Mouse (Mus musculus) thymus, postnatal 4 days (tissue): ENCODE data around the gene Fbxw10.
A peak's percentile ranks its signal among the peaks of the same experiment; 100 is the strongest.

Source experiments
- DNase-seq: peaks from one replicate; pipeline ENCODE4 v3.0.0; 2021

Fbxw10 gene

GRCm38 (mm10) chr11:62846961-62847654 lies at the start of gene Fbxw10:
Fbxw10 (plus strand) TSS chr11:62847069.
- peak; percentile 27 for DNase-seq

GRCm38 (mm10) chr11:62804119-62804518 lies 42.8 kb upstream of the Fbxw10 start:
- DNase-seq, result no peak

GRCm38 (mm10) chr11:62807965-62808364 lies 38.9 kb upstream of the Fbxw10 start:
- no peak for DNase-seq

GRCm38 (mm10) chr11:62809201-62809600 lies 37.7 kb upstream of the Fbxw10 start:
- peak; percentile 43 for DNase-seq

- no peak for DNase-seq
Observed at GRCm38 (mm10) chr11:62812268-62812667, 34.6 kb upstream of the Fbxw10 start.

- no peak for DNase-seq
Observed at GRCm38 (mm10) chr11:62813497-62813896, 33.4 kb upstream of the Fbxw10 start.

- DNase-seq, result no peak
Observed at GRCm38 (mm10) chr11:62813970-62814624, 32.8 kb upstream of the Fbxw10 start.

GRCm38 (mm10) chr11:62814625-62815024 lies 32.2 kb upstream of the Fbxw10 start:
- no peak for DNase-seq

- DNase-seq, result no peak
Observed at GRCm38 (mm10) chr11:62815438-62815837, 31.4 kb upstream of the Fbxw10 start.

- no peak for DNase-seq
Observed at GRCm38 (mm10) chr11:62816591-62816990, 30.3 kb upstream of the Fbxw10 start.

GRCm38 (mm10) chr11:62819059-62819686 lies 27.7 kb upstream of the Fbxw10 start:
- no peak for DNase-seq

- DNase-seq, result peak; percentile 46
Observed at GRCm38 (mm10) chr11:62820059-62820541, 26.8 kb upstream of the Fbxw10 start, which contains the start of gene Trim16. Trim16 (plus strand) TSS chr11:62820231.

GRCm38 (mm10) chr11:62820661-62821437 lies 26.0 kb upstream of the Fbxw10 start:
- peak; percentile 22 for DNase-seq

GRCm38 (mm10) chr11:62821893-62822292 lies 25.0 kb upstream of the Fbxw10 start:
- no peak for DNase-seq

- DNase-seq, result no peak
Observed at GRCm38 (mm10) chr11:62824211-62824610, 22.7 kb upstream of the Fbxw10 start.

- no peak for DNase-seq
Observed at GRCm38 (mm10) chr11:62825222-62826105, 21.4 kb upstream of the Fbxw10 start.

GRCm38 (mm10) chr11:62826106-62826733 lies 20.6 kb upstream of the Fbxw10 start:
- no peak for DNase-seq

- DNase-seq, result no peak
Observed at GRCm38 (mm10) chr11:62827135-62827534, 19.7 kb upstream of the Fbxw10 start.

GRCm38 (mm10) chr11:62827911-62828310 lies 19.0 kb upstream of the Fbxw10 start:
- DNase-seq, result no peak

- no peak for DNase-seq
Observed at GRCm38 (mm10) chr11:62830387-62830786, 16.5 kb upstream of the Fbxw10 start.

- DNase-seq, result no peak
Observed at GRCm38 (mm10) chr11:62831906-62832305, 15.0 kb upstream of the Fbxw10 start.
